Mouse (Mus musculus): ENCODE measurements around the gene Nmnat2.

- TF ChIP-seq EP300 (optimal IDR thresholded peaks at IDR 0.05) (no peak), CTCF (IDR thresholded peaks at IDR 0.05; ENCODE audit: low read depth) (no peak)
Measured at GRCm38 (mm10) chr1:152992271-152993134, 37.7 kb downstream of the Nmnat2 start.

Measured in stomach, postnatal 0 days (tissue).